Mouse (Mus musculus): Measurements from ENCODE around the gene Atg7.

The Atg7 gene

GRCm38 (mm10) chr6:114821646-114822045 lies 178.7 kb downstream of the Atg7 start:
- peak; percentile 46 to 68 for DNase-seq

GRCm38 (mm10) chr6:114826889-114827288 lies 184.0 kb downstream of the Atg7 start:
- DNase-seq = no peak

- DNase-seq = no peak
These were observed 187.0 kb downstream of the Atg7 start for GRCm38 (mm10) chr6:114829660-114830438.

DNA sequence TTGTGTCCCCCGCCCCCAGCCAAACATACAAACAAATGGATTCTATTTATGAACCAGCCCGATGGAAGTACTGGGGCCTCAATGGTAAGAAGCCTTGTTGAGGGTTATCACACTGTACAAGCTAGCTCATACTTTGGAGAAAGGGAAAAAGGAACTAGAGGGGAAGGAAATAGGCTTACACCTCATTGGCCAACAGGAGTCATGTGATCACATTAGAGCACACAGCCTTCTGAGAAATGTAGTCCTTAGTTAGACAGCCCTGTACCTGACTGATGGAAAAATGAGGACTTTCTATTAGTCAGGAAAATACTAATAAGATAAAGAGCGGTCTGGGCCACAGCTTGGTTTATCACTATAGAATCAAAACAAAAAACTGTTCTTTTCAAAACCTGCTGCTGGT lies 188.9 kb downstream of the Atg7 start:
- DNase-seq = no peak

- DNase-seq = no peak
These were observed 190.3 kb downstream of the Atg7 start for GRCm38 (mm10) chr6:114833058-114833685.

DNA sequence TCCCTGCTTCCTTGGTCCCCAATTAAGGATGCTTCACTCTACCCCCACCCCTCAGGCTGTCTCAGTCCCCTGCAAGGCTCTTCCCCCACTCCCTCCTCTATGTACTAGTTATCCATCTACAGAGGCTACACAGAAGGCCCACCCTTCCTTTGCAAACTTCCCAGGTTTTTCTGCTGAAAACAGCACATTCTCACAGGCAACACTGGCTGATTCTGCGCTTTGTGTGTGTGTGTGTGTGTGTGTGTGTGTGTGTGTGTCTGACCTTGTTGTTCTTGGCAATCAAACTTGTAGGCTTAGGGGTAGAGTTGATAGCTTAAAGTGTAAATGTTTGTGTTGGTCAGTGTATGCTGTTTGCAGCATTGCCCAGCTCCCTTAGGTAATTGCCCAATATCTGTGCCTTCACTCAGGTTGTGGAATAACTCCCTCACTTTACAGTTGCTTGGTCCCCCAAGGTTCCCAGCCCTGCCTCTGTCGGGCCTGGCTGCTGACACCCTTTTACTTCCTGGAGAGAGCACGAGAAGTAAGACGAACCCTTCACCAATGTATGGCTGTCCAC lies 191.0 kb downstream of the Atg7 start:
- peak in 1 of 2 experiments; percentile 58 for DNase-seq

GRCm38 (mm10) chr6:114835344-114835743 lies 192.4 kb downstream of the Atg7 start:
- DNase-seq = no peak

DNA sequence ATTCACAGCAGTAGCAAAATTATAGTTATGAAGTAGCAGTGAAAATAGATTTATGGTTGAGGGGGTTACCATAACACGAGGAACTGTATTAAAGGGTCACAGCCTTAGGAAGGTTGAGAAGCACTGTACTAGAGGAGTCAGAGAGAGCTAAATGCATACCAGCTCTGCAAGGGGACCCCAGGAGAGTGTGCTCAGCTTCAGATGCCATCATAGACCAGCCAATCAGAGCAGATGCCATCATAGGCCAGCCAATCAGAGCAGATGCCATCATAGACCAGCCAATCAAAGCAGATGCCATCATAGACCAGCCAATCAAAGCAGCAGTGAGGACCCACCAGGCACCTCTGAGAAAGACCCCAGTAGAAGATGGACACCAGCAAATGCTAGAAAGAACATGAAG lies 192.9 kb downstream of the Atg7 start:
- no peak for DNase-seq

DNA sequence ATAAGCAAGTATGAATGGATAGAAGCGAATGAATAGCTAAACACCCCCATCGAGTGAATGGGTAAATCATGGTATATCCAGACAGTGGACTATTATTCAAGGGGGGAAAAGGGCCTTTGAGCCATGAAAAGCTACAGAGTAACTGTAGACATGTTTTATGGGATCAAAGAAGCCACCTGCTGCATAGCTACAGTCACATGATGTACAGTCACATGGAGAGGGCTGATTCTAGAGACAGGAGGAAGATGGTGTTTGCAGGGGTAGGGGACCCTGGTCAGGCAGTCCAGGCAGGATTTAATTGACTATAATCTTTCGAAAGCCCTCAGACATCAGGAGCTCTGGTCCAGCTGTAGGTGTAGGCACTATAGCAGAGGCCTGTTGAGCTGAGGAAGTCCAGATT lies 193.5 kb downstream of the Atg7 start:
- DNase-seq = no peak

- DNase-seq = no peak
These were observed 196.0 kb downstream of the Atg7 start for GRCm38 (mm10) chr6:114838872-114839271.

GRCm38 (mm10) chr6:114840012-114840411 lies 197.1 kb downstream of the Atg7 start:
- DNase-seq = peak in 1 of 2 experiments; percentile 70

DNA sequence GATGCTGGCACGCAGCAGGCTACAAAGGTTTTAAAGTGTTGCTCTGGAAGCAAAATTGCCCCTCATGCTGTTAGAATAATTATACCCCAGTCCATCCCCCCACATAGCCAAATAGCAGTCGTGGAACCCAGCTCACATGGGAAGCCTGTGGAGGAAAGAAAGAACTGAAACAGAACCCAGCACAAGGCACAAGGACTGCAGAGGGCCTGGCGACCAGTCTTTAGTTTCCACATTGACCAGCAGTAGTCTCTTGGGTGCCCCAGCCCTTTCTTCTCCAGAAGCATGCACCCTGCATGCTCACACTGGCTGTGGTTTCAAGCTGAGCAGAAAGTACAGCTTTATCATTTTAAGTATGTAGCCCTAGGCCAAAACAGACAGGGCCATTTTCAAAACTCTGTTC lies 199.2 kb downstream of the Atg7 start:
- DNase-seq = no peak

GRCm38 (mm10) chr6:114842863-114843262 lies 200.0 kb downstream of the Atg7 start:
- DNase-seq = no peak

- no peak for DNase-seq
These were observed 203.4 kb downstream of the Atg7 start for GRCm38 (mm10) chr6:114846153-114846772.

DNA sequence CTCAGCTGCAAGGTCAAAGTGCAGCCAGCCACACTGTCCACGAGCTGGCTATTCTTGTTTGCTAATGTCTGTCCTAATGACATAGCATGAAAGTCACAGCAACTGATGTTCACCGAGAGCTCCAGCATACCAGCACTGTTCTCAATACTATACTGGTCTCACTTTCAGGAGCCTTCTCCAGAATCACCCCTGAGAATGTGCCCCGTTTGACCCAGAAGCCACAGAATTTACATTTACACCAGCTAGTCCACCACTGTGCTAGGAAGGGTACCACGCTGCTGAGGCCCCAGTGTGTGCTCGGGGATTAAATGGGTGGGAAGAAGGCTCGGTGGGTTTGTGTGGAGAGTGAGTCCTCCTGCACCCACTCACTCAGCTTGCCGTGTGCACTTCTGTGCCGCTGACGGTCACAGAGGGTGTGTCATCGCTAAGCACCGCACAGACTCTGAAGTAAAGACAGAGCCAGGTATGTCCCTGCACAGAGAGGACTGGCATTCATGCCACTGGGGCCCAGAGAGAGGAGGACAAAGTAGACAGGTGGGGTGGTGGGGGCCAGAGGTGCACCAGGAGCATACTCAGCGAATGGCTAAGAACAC lies 204.8 kb downstream of the Atg7 start:
- DNase-seq = no peak

- no peak for DNase-seq
These were observed 205.9 kb downstream of the Atg7 start for GRCm38 (mm10) chr6:114848761-114849160.

- no peak for DNase-seq
These were observed 206.9 kb downstream of the Atg7 start for GRCm38 (mm10) chr6:114849787-114850186.

- DNase-seq = no peak
These were observed 208.8 kb downstream of the Atg7 start for GRCm38 (mm10) chr6:114851688-114852087.

- no peak for DNase-seq
These were observed 209.8 kb downstream of the Atg7 start for GRCm38 (mm10) chr6:114852739-114853138.

DNA sequence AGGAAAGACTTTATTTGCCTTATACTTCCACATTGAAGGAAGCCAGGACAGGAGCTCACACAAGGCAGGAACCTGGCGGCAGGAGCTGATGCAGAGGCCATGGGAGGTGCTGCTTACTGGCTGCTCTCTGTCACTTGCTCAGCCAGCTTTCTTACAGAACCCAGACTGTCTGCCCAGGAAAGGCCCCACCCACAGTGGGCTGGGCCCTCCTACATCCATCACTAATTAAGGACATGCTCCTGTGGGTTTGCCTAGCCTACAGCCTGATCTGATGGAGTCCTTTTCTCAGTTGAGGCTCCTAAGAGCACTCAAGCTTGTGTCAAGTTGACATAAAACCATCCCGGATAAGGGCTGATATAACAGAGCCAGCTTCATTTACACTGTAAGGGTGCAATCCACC lies 211.5 kb downstream of the Atg7 start:
- no peak for DNase-seq

- DNase-seq = no peak
These were observed 212.7 kb downstream of the Atg7 start for GRCm38 (mm10) chr6:114855644-114856043.

GRCm38 (mm10) chr6:114856501-114856900 lies 213.6 kb downstream of the Atg7 start:
- no peak for DNase-seq

DNA sequence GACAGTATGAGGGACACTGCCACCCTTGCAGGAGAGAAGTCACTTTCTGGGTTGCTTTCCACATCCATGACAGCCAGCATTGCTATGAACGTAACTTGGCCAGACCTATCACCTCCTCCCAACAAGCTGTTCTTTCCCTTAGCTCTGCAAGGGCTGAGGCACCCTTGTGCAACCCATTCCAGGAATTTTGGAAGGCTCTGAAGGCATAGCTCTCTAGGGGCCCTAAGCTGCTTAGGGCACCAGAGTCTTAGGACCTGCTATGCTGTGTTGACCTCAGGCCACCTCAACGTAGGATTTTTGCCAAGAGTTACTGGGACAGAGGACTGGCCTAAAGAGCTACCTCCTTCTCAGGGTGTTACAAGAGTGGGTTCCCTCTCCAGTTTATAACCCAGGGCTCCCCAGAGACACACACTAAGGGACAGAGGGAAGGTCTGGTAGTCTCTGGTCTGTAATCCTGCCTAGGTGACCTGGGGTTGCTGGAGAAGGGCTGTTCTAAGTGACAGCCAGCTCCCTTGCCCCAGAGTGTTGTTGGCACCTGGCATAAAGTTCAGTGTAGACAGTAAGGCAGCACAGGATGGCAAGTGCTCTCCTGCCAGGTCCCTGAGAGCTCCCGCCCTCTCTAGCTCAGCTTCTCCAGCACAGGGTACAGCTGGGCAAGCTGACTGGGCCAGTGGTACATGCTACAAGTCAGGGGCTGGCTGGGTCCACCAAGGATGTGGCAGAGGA lies 215.3 kb downstream of the Atg7 start:
- DNase-seq = no peak
